Mouse (Mus musculus) spleen, adult 18-20 months (tissue): ENCODE measurements around the gene Dek.
A peak's percentile ranks its signal among the peaks of the same experiment; 100 is the strongest.

ENCODE experiments used
- DNase-seq, 2 experiments: peaks; one replicate each; pipeline ENCODE4 v3.0.0; 2022; ENCODE audit warnings: mixed read lengths in 2 of 2

Dek gene

GRCm38 (mm10) chr13:47105711-47106579 is at the start of gene Dek:
Dek (minus strand) TSS chr13:47106201.
- DNase-seq = peak; percentile 73 to 80

- no peak for DNase-seq
Measured at GRCm38 (mm10) chr13:47154866-47155265, 48.9 kb upstream of the Dek start.

GRCm38 (mm10) chr13:47153206-47153605 is 47.2 kb upstream of the Dek start:
- no peak for DNase-seq

DNA sequence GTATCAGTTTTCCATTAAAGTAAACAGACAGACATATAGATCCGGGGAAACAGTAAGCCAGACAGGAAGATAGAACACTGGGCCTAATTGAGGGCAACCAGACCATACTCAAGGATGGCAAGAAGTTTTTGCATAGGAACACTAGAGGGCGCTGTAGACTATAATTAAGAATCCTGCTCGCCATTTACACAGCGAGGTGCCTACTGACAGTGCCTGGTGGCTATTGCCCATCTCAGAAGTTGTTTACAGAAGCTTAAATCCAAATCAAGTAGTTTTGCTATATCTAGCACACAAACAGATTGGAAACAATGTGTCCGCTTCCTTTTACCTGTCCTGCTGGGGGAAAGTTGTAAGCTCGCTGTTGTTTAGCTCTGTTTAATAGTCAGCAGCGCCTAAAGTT is 46.4 kb upstream of the Dek start:
- DNase-seq = no peak

DNA sequence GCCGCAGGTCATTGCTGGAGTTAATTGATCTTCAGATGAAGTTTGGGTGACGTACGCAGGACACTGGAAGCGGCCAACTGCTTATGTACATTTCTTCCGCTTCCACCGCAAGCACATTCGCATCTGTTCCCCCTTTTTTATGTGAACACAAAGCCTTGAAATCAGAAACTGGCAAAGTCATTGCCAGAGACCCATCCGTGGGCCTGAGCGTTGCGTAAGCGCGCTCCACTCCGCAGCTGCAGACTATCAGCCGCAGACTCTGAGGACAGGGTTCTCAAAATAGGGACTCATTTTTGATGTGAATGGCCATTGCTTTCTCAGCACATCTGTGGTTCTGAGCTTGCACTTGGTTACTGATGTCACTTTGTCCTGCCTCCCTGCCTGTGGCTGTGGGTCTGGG is 45.1 kb upstream of the Dek start:
- DNase-seq = no peak

DNA sequence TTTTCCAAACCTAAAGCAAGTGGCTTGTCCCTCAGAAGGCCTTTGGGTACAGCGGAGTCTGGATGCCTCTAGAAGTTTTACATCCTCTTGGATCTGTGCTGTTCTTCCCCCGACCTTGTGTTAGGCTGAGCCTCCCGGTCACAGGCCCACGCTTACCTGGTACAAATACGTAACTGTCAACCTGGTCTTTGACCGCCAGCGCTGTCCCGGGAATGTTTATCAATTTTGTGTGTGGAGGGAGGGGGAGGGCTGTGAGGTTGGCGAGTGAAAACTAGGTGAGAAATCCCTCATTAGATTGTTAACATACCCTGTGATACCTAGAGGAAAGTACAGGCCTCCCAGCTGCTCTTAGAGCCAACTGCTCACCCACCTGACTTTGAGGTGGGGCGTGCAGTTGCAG is 44.0 kb upstream of the Dek start:
- DNase-seq = no peak

GRCm38 (mm10) chr13:47148573-47148972 is 42.6 kb upstream of the Dek start:
- no peak for DNase-seq

GRCm38 (mm10) chr13:47146388-47146787 is 40.4 kb upstream of the Dek start:
- DNase-seq = no peak

- no peak for DNase-seq
Measured at GRCm38 (mm10) chr13:47145939-47146338, 39.9 kb upstream of the Dek start.

DNA sequence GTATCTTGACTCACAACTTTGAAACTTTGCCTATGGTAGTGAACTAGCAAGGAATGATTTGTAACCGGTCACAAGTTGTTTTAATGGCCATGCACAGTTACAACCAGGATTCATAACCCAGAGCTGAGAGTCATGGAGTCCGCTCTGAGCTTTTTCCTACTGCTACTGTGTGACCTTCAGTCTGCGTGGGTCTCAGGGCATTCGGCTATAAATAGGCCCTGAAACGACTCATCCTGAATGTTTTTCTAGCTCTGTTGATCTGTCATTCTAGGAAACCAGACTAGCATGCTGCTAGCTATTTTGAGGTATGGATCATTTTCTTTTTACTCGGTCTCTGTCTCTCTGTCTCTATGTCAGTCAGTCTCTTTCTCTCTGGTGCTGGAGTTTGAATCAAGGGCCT is 36.8 kb upstream of the Dek start:
- DNase-seq = no peak

GRCm38 (mm10) chr13:47135741-47136140 is 29.7 kb upstream of the Dek start:
- no peak for DNase-seq

GRCm38 (mm10) chr13:47134836-47135235 is 28.8 kb upstream of the Dek start:
- no peak for DNase-seq

DNA sequence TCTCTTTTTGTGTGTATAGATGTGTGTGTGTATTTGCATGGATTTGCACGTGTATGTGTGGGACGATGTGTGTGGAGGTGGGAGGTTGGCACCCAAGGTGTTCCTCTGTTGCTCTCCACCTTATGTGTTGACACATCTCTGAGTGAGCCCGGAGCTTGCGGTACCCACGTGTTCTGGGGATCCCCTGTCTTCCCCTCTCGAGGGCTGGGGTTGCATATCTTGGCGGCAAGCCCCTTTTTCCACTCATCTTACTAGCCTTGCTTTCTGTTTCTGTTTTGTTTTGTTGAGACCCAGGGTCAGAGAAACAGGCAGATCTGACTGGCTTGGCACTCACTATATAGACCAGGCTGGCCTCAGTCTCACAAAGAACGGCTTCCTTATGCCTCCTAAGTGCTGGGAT is 27.1 kb upstream of the Dek start:
- DNase-seq = no peak

- no peak for DNase-seq
Measured at GRCm38 (mm10) chr13:47129090-47129489, 23.1 kb upstream of the Dek start.

GRCm38 (mm10) chr13:47125595-47125994 is 19.6 kb upstream of the Dek start:
- no peak for DNase-seq

DNA sequence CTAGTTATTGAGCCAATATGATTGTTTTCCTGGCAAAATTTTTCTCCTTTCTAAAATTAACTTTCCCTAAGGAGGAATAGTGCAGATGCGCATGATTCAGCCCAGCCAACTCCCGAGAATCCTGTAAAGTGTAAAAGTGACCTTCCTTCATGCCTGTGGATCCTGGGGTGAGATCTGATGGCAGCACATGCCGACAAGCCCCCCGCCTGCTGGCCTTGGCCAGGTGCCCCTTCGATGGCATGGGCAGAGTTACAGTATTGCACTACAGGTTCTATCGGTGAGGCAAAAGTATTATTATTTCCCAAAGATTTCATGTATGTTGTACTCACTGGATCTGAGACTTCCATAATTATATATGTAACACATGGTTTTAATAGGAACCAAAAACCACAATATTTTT is 19.0 kb upstream of the Dek start:
- DNase-seq = no peak

- no peak for DNase-seq
Measured at GRCm38 (mm10) chr13:47124449-47124848, 18.4 kb upstream of the Dek start.

- no peak for DNase-seq
Measured at GRCm38 (mm10) chr13:47122537-47123430, 16.8 kb upstream of the Dek start, which contains the start of gene Rnf144b. Rnf144b (plus strand) TSS chr13:47122656.

- no peak for DNase-seq
Measured at GRCm38 (mm10) chr13:47121333-47121889, 15.4 kb upstream of the Dek start.

DNA sequence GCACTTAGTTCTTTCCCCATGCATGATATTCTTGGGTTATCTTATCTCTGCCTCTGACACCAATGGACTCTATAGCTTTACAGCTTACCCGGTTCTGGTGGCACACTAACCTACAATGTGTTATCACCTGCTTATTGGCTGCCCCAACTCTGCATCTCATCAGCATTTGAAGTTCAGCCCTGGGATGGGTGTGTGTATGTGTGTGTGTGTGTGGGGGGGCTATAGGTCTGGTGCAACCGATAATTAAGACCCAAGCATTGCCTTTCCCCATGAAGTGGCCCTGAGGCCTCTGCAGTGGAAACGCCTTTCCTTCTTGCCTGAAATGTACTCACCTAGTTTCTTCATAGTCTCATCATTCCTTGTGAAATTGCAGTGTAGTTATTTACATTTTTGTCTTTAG is 10.0 kb upstream of the Dek start:
- DNase-seq = no peak

- no peak for DNase-seq
Measured at GRCm38 (mm10) chr13:47112924-47113323, 6.9 kb upstream of the Dek start.

- no peak for DNase-seq
Measured at GRCm38 (mm10) chr13:47112056-47112455, 6.1 kb upstream of the Dek start.

- no peak for DNase-seq
Measured at GRCm38 (mm10) chr13:47111185-47111584, 5.2 kb upstream of the Dek start.
